Mouse (Mus musculus): Measurements from ENCODE around the gene Serpinb9. TPM values are rescaled to one million over a fixed set of nuclear protein-coding genes. Genes with fewer than 3 reads are reported as not detected.
A peak's percentile ranks its signal among the peaks of the same experiment; 100 is the strongest.
"Not testable (repeated sequence)": the region's sequence is repeated elsewhere in the genome, so short reads cannot be mapped to it uniquely, and the experiment has no call there.

Serpinb9 gene
- polyA plus RNA-seq (2012; ENCODE audit: insufficient read depth, insufficient read length, missing spikeins) = 6.6 and 7.4 TPM in 2 replicates

GRCm38 (mm10) chr13:33002950-33003349 is at the start of gene Serpinb9:
Gene Serpinb9 (plus strand): TSS chr13:33003250.
- TF ChIP-seq CTCF (IDR thresholded peaks at IDR 0.05; ENCODE audit: low read depth, low read length) (no peak), POLR2A (IDR thresholded peaks at IDR 0.05; ENCODE audit: borderline replicate concordance, low read depth, low read length) (no peak)
- peaks cover 28% of the 10 kb centered on the region for H3K4me1 ChIP-seq (ENCODE audit: control insufficient read depth, insufficient read depth, low read length)
- H3K27ac ChIP-seq (ENCODE audit: insufficient read depth, low read depth, low read length) = peak within 1 kb of the TSS; percentile 92
- H3K4me3 ChIP-seq (ENCODE audit: insufficient read depth, low read length) = peak within 1 kb of the TSS; percentile 61

DNA sequence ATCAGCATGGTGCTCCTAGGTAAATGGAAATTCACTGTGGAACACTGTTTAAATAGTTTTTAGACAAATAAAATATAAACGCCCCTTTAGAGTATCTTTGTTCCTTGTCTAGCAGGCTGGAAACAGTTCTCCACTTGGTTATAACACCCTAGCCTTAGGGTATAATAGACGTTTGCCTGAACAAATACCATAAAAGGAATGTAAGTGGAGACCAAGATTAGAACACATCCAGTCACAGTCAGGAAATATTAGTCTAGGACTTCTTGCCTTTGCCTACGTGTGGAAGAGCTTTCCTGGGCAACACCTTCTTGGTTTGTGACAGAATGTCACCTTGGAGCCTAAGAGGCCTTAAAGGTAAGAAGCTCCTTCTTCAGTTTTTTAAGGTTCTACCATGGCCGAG is 46.5 kb upstream of the Serpinb9 start:
- Histone ChIP-seq H3K27ac (ENCODE audit: insufficient read depth, low read depth, low read length) (no peak overlapping the region), H3K4me1 (ENCODE audit: control insufficient read depth, insufficient read depth, low read length) (no peaks in the 10 kb centered on the region), H3K4me3 (ENCODE audit: insufficient read depth, low read length) (no peak overlapping the region)
- TF ChIP-seq CTCF (IDR thresholded peaks at IDR 0.05; ENCODE audit: low read depth, low read length) = no peak

GRCm38 (mm10) chr13:32957917-32958316 is 45.1 kb upstream of the Serpinb9 start:
- Histone ChIP-seq H3K4me1 (ENCODE audit: control insufficient read depth, insufficient read depth, low read length) (no peaks in the 10 kb centered on the region), H3K4me3 (ENCODE audit: insufficient read depth, low read length) (no peak overlapping the region), H3K27ac (ENCODE audit: insufficient read depth, low read depth, low read length) (no peak overlapping the region)
- TF ChIP-seq CTCF (IDR thresholded peaks at IDR 0.05; ENCODE audit: low read depth, low read length) (no peak), POLR2A (IDR thresholded peaks at IDR 0.05; ENCODE audit: borderline replicate concordance, low read depth, low read length) (no peak)

DNA sequence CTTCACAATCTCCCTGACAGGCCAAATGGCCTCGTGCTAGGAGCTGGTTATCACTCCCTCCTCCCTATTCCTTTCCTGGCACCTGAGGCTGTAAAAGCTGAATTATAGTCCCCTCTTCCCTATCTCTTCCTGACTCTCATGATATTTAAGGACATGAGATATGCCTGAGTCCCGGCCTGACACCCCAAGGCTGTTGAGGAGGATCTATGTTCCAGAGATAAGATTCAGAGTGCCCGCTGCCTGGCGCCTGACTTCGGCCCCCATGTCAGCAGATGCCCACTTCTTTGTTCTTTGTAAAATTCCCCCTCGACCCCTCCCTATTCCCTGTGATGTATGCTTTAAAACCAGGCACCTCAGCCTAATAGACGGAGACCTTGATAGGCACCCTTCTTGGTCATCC is 44.5 kb upstream of the Serpinb9 start:
- not testable (repeated sequence) for H3K27ac ChIP-seq (ENCODE audit: insufficient read depth, low read depth, low read length)

GRCm38 (mm10) chr13:32963990-32964753 is 38.9 kb upstream of the Serpinb9 start:
- no peak overlapping the region for H3K4me3 ChIP-seq (ENCODE audit: insufficient read depth, low read length)
- H3K27ac ChIP-seq (ENCODE audit: insufficient read depth, low read depth, low read length) = no peak overlapping the region
- TF ChIP-seq POLR2A (IDR thresholded peaks at IDR 0.05; ENCODE audit: borderline replicate concordance, low read depth, low read length) (no peak), CTCF (IDR thresholded peaks at IDR 0.05; ENCODE audit: low read depth, low read length) (no peak)
- H3K4me1 ChIP-seq (ENCODE audit: control insufficient read depth, insufficient read depth, low read length) = peaks cover 10% of the 10 kb centered on the region

More for the DNA sequence above, 44.5 kb upstream of the Serpinb9 start:
- not testable (repeated sequence) for H3K4me1 ChIP-seq (ENCODE audit: control insufficient read depth, insufficient read depth, low read length); H3K4me3 ChIP-seq (ENCODE audit: insufficient read depth, low read length)

- Histone ChIP-seq H3K4me3 (ENCODE audit: insufficient read depth, low read length) (peak within 1 kb of the TSS; percentile 59), H3K4me1 (ENCODE audit: control insufficient read depth, insufficient read depth, low read length) (peaks cover 10% of the 10 kb centered on the region), H3K27ac (ENCODE audit: insufficient read depth, low read depth, low read length) (peak within 1 kb of the TSS; percentile 30; the same call in 1 of the 2 replicates)
- TF ChIP-seq CTCF (IDR thresholded peaks at IDR 0.05; ENCODE audit: low read depth, low read length) = peak; percentile 77
- TF ChIP-seq POLR2A (IDR thresholded peaks at IDR 0.05; ENCODE audit: borderline replicate concordance, low read depth, low read length) = no peak
These were observed 37.9 kb upstream of the Serpinb9 start, which contains the start of gene Serpinb6b for GRCm38 (mm10) chr13:32964989-32965811. Gene Serpinb6b (plus strand): TSS chr13:32965209.

DNA sequence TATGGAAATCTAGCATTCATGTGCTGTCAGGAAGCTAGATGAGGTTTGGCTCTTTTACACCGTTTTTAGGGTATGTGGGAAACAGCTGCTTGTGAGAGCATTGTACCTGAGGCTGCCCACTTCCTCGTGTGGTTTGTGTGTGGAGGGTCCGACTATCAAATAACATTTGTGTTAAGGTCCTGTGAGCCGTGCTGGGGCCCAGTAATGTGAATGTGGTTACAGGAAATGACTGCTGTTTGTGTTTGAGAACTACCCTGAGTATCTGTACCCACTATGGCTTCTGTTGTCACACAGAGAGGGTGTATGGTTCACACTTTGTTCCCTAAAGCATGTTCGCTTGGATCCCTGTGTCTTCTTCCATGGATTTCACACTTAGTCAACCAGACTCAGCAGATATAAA is 36.9 kb upstream of the Serpinb9 start:
- Histone ChIP-seq H3K4me3 (ENCODE audit: insufficient read depth, low read length) (peak overlapping the region; percentile 59), H3K4me1 (ENCODE audit: control insufficient read depth, insufficient read depth, low read length) (peaks cover 10% of the 10 kb centered on the region), H3K27ac (ENCODE audit: insufficient read depth, low read depth, low read length) (no peak overlapping the region)
- TF ChIP-seq CTCF (IDR thresholded peaks at IDR 0.05; ENCODE audit: low read depth, low read length) (no peak), POLR2A (IDR thresholded peaks at IDR 0.05; ENCODE audit: borderline replicate concordance, low read depth, low read length) (no peak)

DNA sequence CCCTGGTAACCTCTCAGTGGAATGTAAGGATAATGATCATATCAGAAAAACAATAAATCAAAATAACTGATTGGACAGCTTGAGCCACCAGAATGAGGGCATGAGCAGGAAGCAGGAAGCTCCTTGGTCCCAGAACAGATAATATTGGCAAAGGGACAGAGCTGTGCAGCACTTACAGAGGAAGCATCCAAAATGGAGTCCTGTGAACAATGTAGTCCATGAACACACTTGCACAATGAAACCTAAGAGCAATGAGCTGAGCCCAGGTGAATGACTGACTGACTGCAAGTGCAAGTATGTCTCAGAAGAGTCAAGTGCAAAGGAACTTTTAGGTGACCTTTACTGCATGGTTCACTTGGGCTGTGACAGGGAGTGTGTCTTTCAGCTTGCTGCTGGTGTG is 35.8 kb upstream of the Serpinb9 start:
- TF ChIP-seq CTCF (IDR thresholded peaks at IDR 0.05; ENCODE audit: low read depth, low read length) = no peak
- TF ChIP-seq POLR2A (IDR thresholded peaks at IDR 0.05; ENCODE audit: borderline replicate concordance, low read depth, low read length) = no peak
- Histone ChIP-seq H3K27ac (ENCODE audit: insufficient read depth, low read depth, low read length) (no peak overlapping the region), H3K4me1 (ENCODE audit: control insufficient read depth, insufficient read depth, low read length) (peaks cover 10% of the 10 kb centered on the region), H3K4me3 (ENCODE audit: insufficient read depth, low read length) (no peak overlapping the region)

GRCm38 (mm10) chr13:32968353-32968984 is 34.6 kb upstream of the Serpinb9 start:
- Histone ChIP-seq H3K4me1 (ENCODE audit: control insufficient read depth, insufficient read depth, low read length) (peaks cover 10% of the 10 kb centered on the region), H3K27ac (ENCODE audit: insufficient read depth, low read depth, low read length) (no peak overlapping the region), H3K4me3 (ENCODE audit: insufficient read depth, low read length) (no peak overlapping the region)
- no peak for TF ChIP-seq POLR2A (IDR thresholded peaks at IDR 0.05; ENCODE audit: borderline replicate concordance, low read depth, low read length)
- no peak for TF ChIP-seq CTCF (IDR thresholded peaks at IDR 0.05; ENCODE audit: low read depth, low read length)
